9 mouse cellular contexts compared by ENCODE assay signal in genomic region chr1:171672854-171673475, GRCm38 (mm10). TPM values are rescaled to one million over a fixed set of nuclear protein-coding genes. Genes with fewer than 3 reads are reported as not detected.
A peak's percentile ranks its signal among the peaks of the same experiment; 100 is the strongest.
DNase-seq lines count a peak whose midpoint lies in the region.
"Had no signal": no experiment of that assay in that cellular context is flagged by ENCODE, and none has a peak within 500 bp of the region (broad histone marks: within the 10 kb centered on the region; RNA-seq: fewer than 3 reads in every experiment).

No protein-coding gene starts in this region.

- no peaks in the 10 kb centered on the region for H3K27me3 ChIP-seq in heart, embryonic 10.5 days (ENCODE audit: insufficient read depth, poor library complexity, severe bottlenecking)
- H3K27me3 ChIP-seq: CH12.LX had no signal

- H3K4me1 ChIP-seq in heart, embryonic 10.5 days, result no peaks in the 10 kb centered on the region

- H3K36me3 ChIP-seq in heart, embryonic 10.5 days, result no peaks in the 10 kb centered on the region

- H3K9me3 ChIP-seq in heart, embryonic 10.5 days, result no peaks in the 10 kb centered on the region

- H3K4me3 ChIP-seq in heart, embryonic 10.5 days, result no peak overlapping the region

- peak; percentile 44 to 55 for DNase-seq in heart, adult 18-20 months
- DNase-seq in heart, embryonic 10.5 days (ENCODE audit: low spot score), result no peak
- peak; percentile 57 to 77 for DNase-seq in cerebellum, postnatal 25 days
- peak; percentile 33 for DNase-seq in left cerebral cortex, adult 11 months (ENCODE audit: low spot score)
- peak; percentile 11 to 44 for DNase-seq in right cerebral cortex, postnatal 36 days (ENCODE audit: low spot score in 2 of 2)
- DNase-seq in spleen, adult 12 weeks (ENCODE audit: low spot score), result no peak
- DNase-seq in gastrocnemius, postnatal 4 days (ENCODE audit: low spot score in 2 of 2), result no peak
- DNase-seq in embryo, embryonic 10 days (ENCODE audit: low spot score), result no peak

- WGBS in heart, embryonic 10.5 days, result 74% methylated on average over 5 of the region's 5 CpGs

- no peak overlapping the region for H3K27ac ChIP-seq in heart, embryonic 10.5 days

RNA-seq across cellular contexts. Expression of gene Cd48, which starts 8.8 kb away (rescaled TPM):
- 1 to 10 TPM; 2.9 to 3.1 TPM for total RNA-seq in heart, adult 18-20 months (2021)
- 0.25 TPM in 1 of 2 replicates, not detected in the other for polyA plus RNA-seq in heart, embryonic 10.5 days (2016; fragmentation: Nextera tagmentation; extraction: Ambion mirVana)
- total RNA-seq in gastrocnemius, postnatal 4 days (2021), result 1 to 10 TPM; 2.0 to 2.2 TPM

RNA-seq across cellular contexts. Expression of gene Slamf7, which starts 20.1 kb away (rescaled TPM):
- 1 to 10 TPM in 1 of 2 experiments, under 1 TPM in 1; 0.57 to 1.1 TPM for total RNA-seq in heart, adult 18-20 months (2021)
- polyA plus RNA-seq in heart, embryonic 10.5 days (2016; fragmentation: Nextera tagmentation; extraction: Ambion mirVana), result not detected in 2 replicates
- total RNA-seq in gastrocnemius, postnatal 4 days (2021), result under 1 TPM in 1 of 2 experiments, not detected in 1; 0.20 TPM

Comparison
In these comparisons a context has a peak if more than half of its experiments do, and no peak if none do; other contexts are left out.
1. DNase-seq: peak in heart, adult 18-20 months (2 of 2), cerebellum, postnatal 25 days (2 of 2), left cerebral cortex, adult 11 months (single experiment) and right cerebral cortex, postnatal 36 days (2 of 2); none in heart, embryonic 10.5 days (single experiment), spleen, adult 12 weeks (single experiment), gastrocnemius, postnatal 4 days (0 of 2) and embryo, embryonic 10 days (single experiment).